Mouse (Mus musculus) central nervous system, embryonic 14 days (tissue): ENCODE measurements around the gene Krt33a. TPM values are rescaled to one million over a fixed set of nuclear protein-coding genes. Genes with fewer than 3 reads are reported as not detected.

ENCODE experiments used
- polyA plus RNA-seq: library from polyadenylated mRNA; depleted of rRNA; stranded (reverse); fragments of >200 nt; gene quantifications from 2 replicates; pipeline ENCODE4 v1.2.3, GENCODE M21; 2012; rRNA removed

The Krt33a gene
- polyA plus RNA-seq, result not detected in 2 replicates

DNA sequence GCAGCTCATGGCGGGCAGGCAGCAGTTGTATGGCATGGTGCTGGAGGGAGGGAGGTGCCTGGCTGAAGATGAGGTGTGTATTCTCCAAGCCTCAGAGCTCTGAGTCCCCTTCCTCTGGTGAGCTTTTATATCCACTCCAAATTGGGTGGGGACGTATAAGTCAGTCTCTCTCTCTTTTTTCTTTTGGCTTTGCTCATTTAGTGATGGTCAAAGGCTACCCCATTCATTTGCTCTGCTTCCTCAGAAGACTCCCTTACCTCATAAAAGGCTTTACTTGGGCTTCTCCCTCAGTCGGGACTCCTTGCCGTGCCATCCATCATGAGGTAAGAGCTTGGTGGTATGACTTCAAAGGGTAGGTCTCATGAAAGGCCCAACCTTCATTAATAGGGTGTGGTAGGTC lies at the start of gene Krt33a:
TSS of gene Krt33a (minus strand) at position 101 of the 400 bp plus-strand sequence.

DNA sequence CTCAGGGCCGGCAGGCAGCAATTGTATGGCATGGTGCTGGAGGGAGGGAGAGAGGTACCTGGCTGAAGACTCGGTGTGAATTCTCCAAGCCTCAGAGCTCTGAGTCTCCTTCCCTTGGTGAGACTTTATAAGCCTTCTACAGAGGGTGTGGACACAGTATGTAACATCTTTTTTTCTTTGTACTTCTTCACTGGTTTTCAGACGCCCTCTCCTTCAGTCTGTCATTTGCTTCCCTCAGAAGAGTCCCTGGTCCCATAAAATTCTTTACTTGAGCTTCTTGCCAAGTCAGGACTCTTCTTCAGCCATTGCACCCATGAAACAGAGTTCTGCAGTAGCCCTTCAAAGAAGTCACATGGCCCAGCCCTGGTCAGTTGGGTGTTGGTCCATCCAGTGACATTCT lies 34.4 kb upstream of the Krt33a start, which contains the start of gene Krt31:
TSS of gene Krt31 (minus strand) at position 101 of the 400 bp plus-strand sequence.

DNA sequence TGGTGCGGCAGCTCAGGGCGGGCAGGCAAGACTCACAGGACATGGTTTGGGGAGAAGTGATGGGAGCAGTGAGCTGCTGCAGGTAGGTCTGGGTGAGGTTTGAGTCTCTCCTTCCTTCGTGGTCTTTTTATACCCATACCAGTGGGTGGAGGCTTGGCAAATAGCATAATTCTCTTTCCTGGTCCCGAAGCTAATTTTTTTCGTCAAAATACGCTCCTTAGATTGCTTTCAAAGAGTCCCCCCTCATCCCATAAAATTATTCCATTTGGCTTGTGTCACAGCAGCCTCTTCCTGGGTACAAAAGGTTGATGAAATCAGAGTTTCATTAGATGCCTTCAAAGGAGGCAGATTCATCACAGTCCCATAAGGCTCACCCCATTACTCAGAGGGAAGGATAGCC lies 25.4 kb upstream of the Krt33a start, which contains the start of gene Krt34:
TSS of gene Krt34 (minus strand) at position 101 of the 400 bp plus-strand sequence.

DNA sequence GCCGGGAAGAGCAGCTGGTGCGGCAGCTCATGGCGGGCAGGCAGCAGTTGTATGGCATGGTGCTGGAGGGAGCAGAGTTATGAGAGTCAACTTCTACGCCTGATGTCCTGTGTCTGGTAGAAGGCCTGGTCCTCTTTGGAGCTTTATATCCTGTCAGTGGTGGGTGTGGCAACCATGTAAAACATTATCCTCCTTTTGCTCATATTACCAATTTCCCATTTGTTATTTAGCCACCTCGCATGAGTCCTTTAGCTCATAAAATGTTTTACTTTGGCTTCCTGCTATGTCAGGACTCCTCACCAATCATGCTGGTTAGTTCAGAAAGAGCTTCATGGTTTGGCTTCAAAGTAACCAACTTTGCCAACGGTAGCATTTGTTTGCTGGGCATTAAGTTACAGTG lies 13.8 kb upstream of the Krt33a start, which contains the start of gene Krt33b:
TSS of gene Krt33b (minus strand) at position 101 of the 400 bp plus-strand sequence.

DNA sequence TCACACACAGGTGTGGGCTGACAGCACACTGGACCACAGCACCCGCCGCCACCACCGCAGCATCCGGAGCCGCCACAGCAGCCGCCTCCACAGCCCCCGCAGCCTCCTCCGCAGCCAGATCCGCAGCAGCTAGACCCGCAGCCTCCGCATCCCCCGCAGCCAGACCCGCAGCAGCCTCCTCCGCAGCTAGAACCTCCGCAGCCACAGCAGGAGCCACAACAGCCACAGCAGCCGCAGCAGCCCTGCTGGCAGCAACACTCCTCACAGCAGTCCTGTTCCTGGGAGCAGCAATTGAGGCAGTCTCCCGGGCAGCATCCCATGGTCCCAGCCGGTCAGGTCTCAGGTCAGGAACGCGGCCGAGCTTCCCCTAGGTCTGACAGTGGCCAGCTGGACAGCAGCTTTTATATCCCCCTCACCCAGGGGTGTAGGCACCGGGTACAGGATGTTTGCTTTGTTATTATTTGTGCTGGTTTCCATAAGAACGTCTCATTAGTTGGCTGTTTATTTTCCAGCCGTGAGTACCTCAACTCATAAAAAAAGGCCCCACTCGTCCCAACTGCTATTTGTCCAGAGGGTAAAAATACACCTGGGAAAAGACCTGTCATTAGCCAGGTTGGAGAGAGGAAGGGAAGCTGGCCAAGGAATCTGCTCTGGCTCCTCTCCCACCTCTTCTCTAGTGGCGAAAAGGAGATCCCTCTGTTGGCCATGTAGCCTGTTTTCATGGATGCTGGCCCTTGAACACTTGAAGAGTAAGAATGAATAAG lies 22.2 kb downstream of the Krt33a start, which contains the start of gene Krtap17-1:
TSS of gene Krtap17-1 (minus strand) at position 375 of the 764 bp plus-strand sequence.

DNA sequence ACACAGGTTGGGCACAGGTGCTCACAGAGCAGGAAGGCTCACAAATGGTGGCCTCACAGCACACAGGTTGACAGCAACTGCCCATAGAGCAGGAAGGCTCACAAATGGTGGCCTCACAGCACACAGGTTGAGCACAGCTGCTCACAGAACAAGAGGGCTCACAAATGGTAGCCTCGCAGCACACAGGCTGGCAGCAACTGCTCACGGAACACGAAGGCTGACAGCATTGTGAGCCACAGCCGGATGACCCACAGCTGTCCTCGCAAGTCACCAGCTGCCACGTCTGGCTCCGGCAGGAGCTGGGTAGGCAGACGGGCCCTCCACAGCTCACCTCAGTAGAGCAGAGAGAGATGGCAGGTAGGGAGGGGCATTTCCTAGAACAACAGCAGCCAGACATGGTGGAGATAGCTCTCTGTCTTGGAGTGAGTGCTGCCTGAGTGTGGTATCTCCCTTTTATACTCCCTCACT lies 29.8 kb downstream of the Krt33a start, which contains the start of gene Krtap16-1:
TSS of gene Krtap16-1 (minus strand) at position 418 of the 468 bp plus-strand sequence.

DNA sequence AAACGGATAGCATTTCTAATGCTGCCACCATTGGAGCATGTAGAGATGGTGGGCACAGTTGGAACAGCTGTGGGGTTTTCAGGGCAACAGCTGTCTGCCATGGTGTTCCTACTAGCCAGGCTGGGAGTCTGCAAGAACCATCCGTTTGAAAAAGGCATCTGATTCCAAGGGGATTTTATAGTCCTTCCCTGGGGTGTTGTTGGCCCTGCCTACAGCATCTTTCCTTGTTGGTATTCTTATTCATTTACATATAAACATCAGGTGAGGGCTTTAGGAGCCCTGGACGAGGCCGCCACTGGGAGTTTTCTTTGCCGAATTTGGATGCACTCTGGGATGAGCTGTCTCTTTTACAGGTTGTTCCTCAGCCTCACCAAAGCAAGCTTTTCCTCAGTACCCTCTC lies 37.1 kb downstream of the Krt33a start, which contains the start of gene Krtap29-1:
TSS of gene Krtap29-1 (minus strand) at position 101 of the 400 bp plus-strand sequence.

Other genes with a start within 250 kb of the Krt33a start
- gene Gm11595, start 243.3 kb downstream of the Krt33a start, polyA plus RNA-seq, result not detected in 2 replicates
- not detected in 2 replicates for gene Krtap4-8, start 235.5 kb downstream of the Krt33a start, polyA plus RNA-seq
- not detected in 2 replicates for gene Krtap4-9, start 231.0 kb downstream of the Krt33a start, polyA plus RNA-seq
- gene Gm11596, start 222.7 kb downstream of the Krt33a start, polyA plus RNA-seq, result not detected in 2 replicates
- not detected in 2 replicates for gene Gm11569, start 217.3 kb downstream of the Krt33a start, polyA plus RNA-seq
- gene Gm11554, start 211.8 kb downstream of the Krt33a start, polyA plus RNA-seq, result not detected in 2 replicates
- not detected in 2 replicates for gene Krtap4-13, start 206.3 kb downstream of the Krt33a start, polyA plus RNA-seq
- gene Gm11564, start 200.5 kb downstream of the Krt33a start, polyA plus RNA-seq, result not detected in 2 replicates
- not detected in 2 replicates for gene 2300003K06Rik, start 178.1 kb downstream of the Krt33a start, polyA plus RNA-seq
- gene Krtap4-16, start 164.6 kb downstream of the Krt33a start, polyA plus RNA-seq, result not detected in 2 replicates
- not detected in 2 replicates for gene Gm11568, start 158.3 kb downstream of the Krt33a start, polyA plus RNA-seq
- not detected in 2 replicates for gene Gm11559, start 151.7 kb downstream of the Krt33a start, polyA plus RNA-seq
- gene Krtap9-1, start 142.8 kb downstream of the Krt33a start, polyA plus RNA-seq, result not detected in 2 replicates
- not detected in 2 replicates for gene Gm11567, start 137.0 kb downstream of the Krt33a start, polyA plus RNA-seq
- not detected in 2 replicates for gene Krtap31-1, start 108.3 kb downstream of the Krt33a start, polyA plus RNA-seq
- not detected in 2 replicates for gene Gm11565, start 101.5 kb downstream of the Krt33a start, polyA plus RNA-seq
- not detected in 2 replicates for gene Krtap31-2, start 79.9 kb downstream of the Krt33a start, polyA plus RNA-seq
- gene Krtap9-5, start 67.7 kb downstream of the Krt33a start, polyA plus RNA-seq, result not detected in 2 replicates
- gene Krtap29-1, start 37.2 kb downstream of the Krt33a start, polyA plus RNA-seq, result not detected in 2 replicates
- gene Krtap16-1, start 29.6 kb downstream of the Krt33a start, polyA plus RNA-seq, result not detected in 2 replicates
- 0.29 and 0.34 TPM in 2 replicates for gene Krtap17-1, start 22.2 kb downstream of the Krt33a start, polyA plus RNA-seq
- 0.16 TPM in 1 of 2 replicates, not detected in the other for gene Krt33b, start 13.7 kb upstream of the Krt33a start, polyA plus RNA-seq
- not detected in 2 replicates for gene Krt34, start 25.3 kb upstream of the Krt33a start, polyA plus RNA-seq
- gene Krt31, start 34.3 kb upstream of the Krt33a start, polyA plus RNA-seq, result not detected in 2 replicates
- not detected in 2 replicates for gene Krt32, start 72.0 kb upstream of the Krt33a start, polyA plus RNA-seq
- gene Krt35, start 80.0 kb upstream of the Krt33a start, polyA plus RNA-seq, result not detected in 2 replicates
- gene Krt36, start 89.4 kb upstream of the Krt33a start, polyA plus RNA-seq, result not detected in 2 replicates
- gene Krt13, start 105.4 kb upstream of the Krt33a start, polyA plus RNA-seq, result 0.11 TPM in 1 of 2 replicates, not detected in the other
- 2.6 and 33.5 TPM in 2 replicates for gene Krt15, start 119.7 kb upstream of the Krt33a start, polyA plus RNA-seq
- 1.3 and 12.8 TPM in 2 replicates for gene Krt19, start 132.5 kb upstream of the Krt33a start, polyA plus RNA-seq
- 0.06 and 0.10 TPM in 2 replicates for gene Krt9, start 177.0 kb upstream of the Krt33a start, polyA plus RNA-seq
- 4.5 and 41.4 TPM in 2 replicates for gene Krt14, start 191.3 kb upstream of the Krt33a start, polyA plus RNA-seq
- not detected in 2 replicates for gene Krt16, start 232.7 kb upstream of the Krt33a start, polyA plus RNA-seq
- gene Krt17, start 244.8 kb upstream of the Krt33a start, polyA plus RNA-seq, result 0.59 and 8.2 TPM in 2 replicates